In the genomic region with DNA sequence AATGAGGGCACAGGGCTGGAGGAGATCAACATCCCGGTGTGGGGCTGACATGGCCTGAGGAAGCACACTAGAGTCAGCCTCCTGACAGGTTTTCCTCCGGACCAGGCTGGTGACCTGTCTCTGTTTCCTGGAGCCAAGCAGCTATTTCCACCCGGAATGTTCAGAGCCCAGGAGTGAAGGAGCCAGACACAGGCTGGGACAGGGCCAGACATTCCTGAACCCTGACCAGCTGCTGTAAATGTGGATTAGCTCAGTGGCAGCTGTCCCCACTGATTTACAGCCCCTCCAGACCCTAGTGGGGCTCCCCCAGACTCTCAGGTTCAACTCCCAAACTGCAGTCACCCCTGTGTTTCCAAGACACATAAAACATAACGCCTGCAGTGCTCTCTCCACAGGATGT, we compare ENCODE assay signal across 12 mouse cellular contexts. TPM values are rescaled to one million over a fixed set of nuclear protein-coding genes. Genes with fewer than 3 reads are reported as not detected.
A peak's percentile ranks its signal among the peaks of the same experiment; 100 is the strongest.
DNase-seq lines count a peak whose midpoint lies in the region; ATAC-seq and TF ChIP-seq lines count a peak whose summit lies in the region.
"Had no signal": no experiment of that assay in that cellular context is flagged by ENCODE, and none has a peak within 500 bp of the region (broad histone marks: within the 10 kb centered on the region; RNA-seq: fewer than 3 reads in every experiment).

No protein-coding gene starts in this region.

- intact Hi-C loops in gastrocnemius, adult 2 months (cut with DNase I), result no loop called here
- intact Hi-C loops in left cerebral cortex, postnatal 14 days (cut with DNase I), result no loop called here

- TF ChIP-seq POLR2A in ES-Bruce4 (IDR thresholded peaks at IDR 0.05; ENCODE audit: insufficient read depth, low read length), result no peak

- no peak overlapping the region for H3K4me2 ChIP-seq in intestine, embryonic 14.5 days (ENCODE audit: low read length)
- no peak overlapping the region for H3K4me2 ChIP-seq in limb, embryonic 12.5 days
- no peak overlapping the region for H3K4me2 ChIP-seq in liver, embryonic 11.5 days
- H3K4me2 ChIP-seq in hindbrain, embryonic 14.5 days (replicated peaks), result no peak overlapping the region

- no peak overlapping the region for H3K9ac ChIP-seq in ES-Bruce4 (ENCODE audit: low read depth, poor library complexity, severe bottlenecking)
- no peak overlapping the region for H3K9ac ChIP-seq in intestine, embryonic 14.5 days (ENCODE audit: low read length)
- H3K9ac ChIP-seq in limb, embryonic 12.5 days (replicated peaks), result no peak overlapping the region
- H3K9ac ChIP-seq in liver, embryonic 11.5 days (ENCODE audit: low read depth, low read length), result no peak overlapping the region
- H3K9ac ChIP-seq in hindbrain, embryonic 14.5 days, result no peak overlapping the region

- DNase-seq in gastrocnemius, adult 2 months, result peak; percentile 77
- DNase-seq in intestine, embryonic 14.5 days (ENCODE audit: low spot score), result no peak
- DNase-seq in liver, embryonic 11.5 days (ENCODE audit: low spot score), result no peak
- DNase-seq in hindbrain, embryonic 14.5 days (ENCODE audit: low spot score), result no peak
- no peak for DNase-seq in left cerebral cortex, postnatal 14 days (ENCODE audit: low spot score in 2 of 2)
- DNase-seq in T-cell, adult 2 months (ENCODE audit: low spot score), result no peak
- DNase-seq: layer of hippocampus, postnatal 36 days had no signal

- peak; percentile 80 for ATAC-seq in intestine, embryonic 14.5 days (replicated peaks; ENCODE audit: low FRiP score, low TSS enrichment, low read depth)
- peak; percentile 55; the same call in 1 of the 2 replicates for ATAC-seq in limb, embryonic 12.5 days (ENCODE audit: insufficient number of reproducible peaks, insufficient read depth, low FRiP score, low TSS enrichment, low read depth)
- ATAC-seq in liver, embryonic 11.5 days (replicated peaks; ENCODE audit: low FRiP score), result no peak
- ATAC-seq in hindbrain, embryonic 14.5 days (ENCODE audit: low FRiP score), result no peak
- ATAC-seq: forebrain, embryonic 14.5 days had no signal

- no peaks in the 10 kb centered on the region for H3K27me3 ChIP-seq in ES-Bruce4 (ENCODE audit: control insufficient read depth, insufficient read depth, low read length, poor library complexity, severe bottlenecking)
- H3K27me3 ChIP-seq in intestine, embryonic 14.5 days (replicated peaks; ENCODE audit: control insufficient read depth, insufficient read depth, low read length), result no peaks in the 10 kb centered on the region
- H3K27me3 ChIP-seq in limb, embryonic 12.5 days, result no peaks in the 10 kb centered on the region
- no peaks in the 10 kb centered on the region for H3K27me3 ChIP-seq in liver, embryonic 11.5 days (replicated peaks; ENCODE audit: control insufficient read depth, insufficient read depth, low read length)
- no peaks in the 10 kb centered on the region for H3K27me3 ChIP-seq in hindbrain, embryonic 14.5 days (ENCODE audit: control insufficient read depth, insufficient read depth, low read length)

- TF ChIP-seq CTCF in ES-Bruce4 (IDR thresholded peaks at IDR 0.05; ENCODE audit: low read depth, low read length), result no peak
- TF ChIP-seq CTCF in gastrocnemius, adult 2 months (IDR thresholded peaks at IDR 0.05), result no peak

- peaks cover 10% of the 10 kb centered on the region for H3K4me1 ChIP-seq in ES-Bruce4 (ENCODE audit: control insufficient read depth, insufficient read depth, low read length)
- H3K4me1 ChIP-seq in intestine, embryonic 14.5 days (replicated peaks; ENCODE audit: control insufficient read depth, insufficient read depth, low read length), result peaks cover 36% of the 10 kb centered on the region
- H3K4me1 ChIP-seq in limb, embryonic 12.5 days (replicated peaks), result peaks cover 45% of the 10 kb centered on the region
- no peaks in the 10 kb centered on the region; the same call in 1 of the 2 replicates for H3K4me1 ChIP-seq in liver, embryonic 11.5 days (replicated peaks; ENCODE audit: control insufficient read depth, insufficient read depth, low read length)
- peaks cover 28% of the 10 kb centered on the region for H3K4me1 ChIP-seq in hindbrain, embryonic 14.5 days (replicated peaks; ENCODE audit: control insufficient read depth, insufficient read depth, low read length)

- WGBS in intestine, embryonic 14.5 days, result 19% methylated on average over 4 of the region's 4 CpGs
- 31% methylated on average over 4 of the region's 4 CpGs for WGBS in limb, embryonic 12.5 days
- WGBS in liver, embryonic 11.5 days, result 68% methylated on average over 4 of the region's 4 CpGs
- 74% methylated on average over 4 of the region's 4 CpGs for WGBS in hindbrain, embryonic 14.5 days

- H3K27ac ChIP-seq in ES-Bruce4 (ENCODE audit: insufficient read depth, low read length), result no peak overlapping the region
- H3K27ac ChIP-seq in gastrocnemius, adult 2 months, result peak overlapping the region; percentile 66
- peak overlapping the region; percentile 52; the same call in 1 of the 2 replicates for H3K27ac ChIP-seq in intestine, embryonic 14.5 days (ENCODE audit: low read depth)
- H3K27ac ChIP-seq in limb, embryonic 12.5 days, result peak overlapping the region; percentile 68; the same call in 1 of the 2 replicates
- H3K27ac ChIP-seq in liver, embryonic 11.5 days (ENCODE audit: low read depth, low read length), result no peak overlapping the region
- no peak overlapping the region for H3K27ac ChIP-seq in hindbrain, embryonic 14.5 days

- TF ChIP-seq EP300 in ES-Bruce4 (IDR thresholded peaks at IDR 0.05; ENCODE audit: insufficient read depth, low read depth, low read length), result 0 out of 2 replicates have a peak, but pooled peaks have one; percentile 3

- no peaks in the 10 kb centered on the region for H3K9me3 ChIP-seq in ES-Bruce4 (replicated peaks; ENCODE audit: control insufficient read depth, insufficient read depth, low read length, poor library complexity, severe bottlenecking)
- H3K9me3 ChIP-seq in intestine, embryonic 14.5 days (ENCODE audit: control insufficient read depth, low read length), result 0 out of 2 replicates have a peak, but pooled peaks cover 3% of the 10 kb centered on the region
- H3K9me3 ChIP-seq in limb, embryonic 12.5 days, result peaks cover 7% of the 10 kb centered on the region
- no peaks in the 10 kb centered on the region for H3K9me3 ChIP-seq in liver, embryonic 11.5 days (ENCODE audit: control insufficient read depth, low read length)
- no peaks in the 10 kb centered on the region for H3K9me3 ChIP-seq in hindbrain, embryonic 14.5 days (ENCODE audit: control insufficient read depth, low read length)

- H3K36me3 ChIP-seq in ES-Bruce4 (ENCODE audit: control insufficient read depth, insufficient read depth, low read length, poor library complexity, severe bottlenecking), result no peaks in the 10 kb centered on the region
- no peaks in the 10 kb centered on the region for H3K36me3 ChIP-seq in intestine, embryonic 14.5 days (ENCODE audit: control insufficient read depth, insufficient read depth, low read length)
- peaks cover 5% of the 10 kb centered on the region; the same call in 1 of the 2 replicates for H3K36me3 ChIP-seq in limb, embryonic 12.5 days
- no peaks in the 10 kb centered on the region for H3K36me3 ChIP-seq in liver, embryonic 11.5 days (ENCODE audit: control insufficient read depth, insufficient read depth, low read length)
- H3K36me3 ChIP-seq in hindbrain, embryonic 14.5 days (replicated peaks; ENCODE audit: control insufficient read depth, insufficient read depth), result no peaks in the 10 kb centered on the region

- no peak overlapping the region for H3K4me3 ChIP-seq in ES-Bruce4 (ENCODE audit: low read depth, low read length)
- no peak overlapping the region for H3K4me3 ChIP-seq in gastrocnemius, adult 2 months
- H3K4me3 ChIP-seq in intestine, embryonic 14.5 days (ENCODE audit: low read depth, low read length), result no peak overlapping the region
- H3K4me3 ChIP-seq in limb, embryonic 12.5 days (replicated peaks), result no peak overlapping the region
- H3K4me3 ChIP-seq in liver, embryonic 11.5 days (ENCODE audit: low read depth, low read length), result no peak overlapping the region
- H3K4me3 ChIP-seq in hindbrain, embryonic 14.5 days (replicated peaks; ENCODE audit: low read length), result no peak overlapping the region

RNA-seq across cellular contexts. Expression of a gene that starts 42.7 kb away (rescaled TPM):
- polyA plus RNA-seq in ES-Bruce4 (2011; ENCODE audit: insufficient read depth, insufficient read length, low read depth, missing spikeins), result 4.4 and 4.5 TPM in 2 replicates
- not detected for total RNA-seq in gastrocnemius, adult 2 months (2021)
- 7.0 and 14.3 TPM in 2 replicates for polyA plus RNA-seq in intestine, embryonic 14.5 days (2014; fragmentation: Nextera tagmentation; extraction: Ambion mirVana)
- 0.33 and 0.70 TPM in 2 replicates for polyA plus RNA-seq in limb, embryonic 12.5 days (2016; fragmentation: Nextera tagmentation; extraction: Ambion mirVana)
- 0.88 and 1.5 TPM in 2 replicates for polyA plus RNA-seq in liver, embryonic 11.5 days (2014; fragmentation: Nextera tagmentation; extraction: Ambion mirVana)
- polyA plus RNA-seq in hindbrain, embryonic 14.5 days (2014; fragmentation: Nextera tagmentation; extraction: Ambion mirVana), result 109 and 123 TPM in 2 replicates
- total RNA-seq in left cerebral cortex, postnatal 14 days (2021), result 100 to 1,000 TPM; 190 to 204 TPM
- total RNA-seq: MEL; monocyte, adult 5-6 weeks had no signal

Comparison
In these comparisons a context has a peak if more than half of its experiments do, and no peak if none do; other contexts are left out.
1. H3K27ac ChIP-seq: peak in gastrocnemius, adult 2 months (single experiment), intestine, embryonic 14.5 days (single experiment) and limb, embryonic 12.5 days (single experiment); none in ES-Bruce4 (single experiment), liver, embryonic 11.5 days (single experiment) and hindbrain, embryonic 14.5 days (single experiment).
2. ATAC-seq: peak in intestine, embryonic 14.5 days (single experiment) and limb, embryonic 12.5 days (single experiment); none in liver, embryonic 11.5 days (single experiment) and hindbrain, embryonic 14.5 days (single experiment).